Mouse (Mus musculus): ENCODE measurements around the gene Styxl1. TPM values are rescaled to one million over a fixed set of nuclear protein-coding genes. Genes with fewer than 3 reads are reported as not detected.
A peak's percentile ranks its signal among the peaks of the same experiment; 100 is the strongest.

Gene Styxl1
- total and polyA plus RNA-seq, 3 experiments, result 0.17 TPM; not detected in 2

DNA sequence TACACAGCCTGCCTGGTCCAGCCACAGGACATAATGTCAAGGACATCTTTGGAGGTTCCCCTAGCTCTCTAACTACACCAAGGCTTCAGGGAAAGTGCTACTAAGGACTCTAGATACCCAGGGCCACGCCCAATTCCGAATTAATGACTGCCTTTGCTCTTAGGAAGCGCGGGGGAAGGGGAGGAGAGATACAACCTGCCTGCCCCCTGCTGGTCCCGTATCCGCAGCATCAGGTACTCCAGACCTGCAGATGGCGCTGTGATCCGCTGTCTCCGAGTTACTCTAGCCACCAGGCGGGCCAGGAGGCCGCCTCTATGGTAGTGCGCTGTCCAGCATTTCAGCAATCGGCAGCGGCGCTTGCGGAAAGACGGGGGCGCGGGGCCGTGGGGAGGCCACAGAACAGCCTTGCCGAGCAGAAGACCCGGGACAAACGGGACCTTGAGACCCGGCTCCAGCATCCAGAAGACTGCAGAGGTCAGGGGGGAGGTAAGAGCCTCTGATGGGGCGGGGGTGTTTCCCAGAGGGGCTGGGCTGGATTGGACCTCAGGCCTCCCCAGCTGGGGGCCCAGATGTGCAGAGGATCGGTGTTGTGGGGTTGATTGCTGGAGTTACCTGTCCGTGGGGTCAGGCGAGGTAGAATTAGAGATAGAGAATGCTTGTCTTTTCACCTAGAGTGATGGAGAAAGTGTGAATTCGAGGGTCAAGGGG lies 28.5 kb upstream of the Styxl1 start, which contains the start of gene Srrm3 (continued):
- TF ChIP-seq EP300 (IDR thresholded peaks at IDR 0.05; ENCODE audit: low read depth in 1 of 2, low read length in 2 of 2), result no peak
- no peak for TF ChIP-seq NRF1 (IDR thresholded peaks at IDR 0.05; ENCODE audit: insufficient read depth, low read depth, low read length, poor library complexity, severe bottlenecking)
- no peak for TF ChIP-seq BHLHE40 (IDR thresholded peaks at IDR 0.05; ENCODE audit: borderline replicate concordance, low read depth, low read length)
- TF ChIP-seq SMC3 (IDR thresholded peaks at IDR 0.05; ENCODE audit: low read depth, low read length), result peak; percentile 77
- TF ChIP-seq GABPA (IDR thresholded peaks at IDR 0.05; ENCODE audit: low read depth, low read length), result peak; percentile 85; the same call in 1 of the 2 replicates
- peak; percentile 86 for TF ChIP-seq MXI1 (IDR thresholded peaks at IDR 0.05; ENCODE audit: low read depth, low read length)
- TF ChIP-seq CHD2 (IDR thresholded peaks at IDR 0.05; ENCODE audit: low read length), result no peak
- 0 out of 2 replicates have a peak, but pooled peaks have one; percentile 40 for TF ChIP-seq TBP (IDR thresholded peaks at IDR 0.05; ENCODE audit: low read depth, low read length)

DNA sequence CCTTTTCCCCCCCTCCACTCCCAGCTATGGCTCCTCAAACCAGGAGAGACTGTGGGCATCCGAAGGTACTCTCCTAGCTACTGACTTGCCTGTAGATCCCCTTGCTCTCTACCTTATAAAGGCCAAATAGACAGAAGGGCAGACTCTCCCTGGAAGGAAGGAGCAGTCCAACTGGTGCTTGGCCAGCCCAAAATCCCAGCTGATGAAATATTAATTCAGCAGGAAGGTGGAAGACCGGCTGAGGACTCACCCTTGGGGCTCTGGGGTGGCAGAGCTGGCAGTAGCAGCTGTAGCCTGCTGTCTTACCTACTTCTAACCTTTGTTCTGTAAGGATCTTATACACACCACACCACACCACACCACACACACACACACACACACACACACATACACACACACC lies 26.6 kb upstream of the Styxl1 start:
- Histone ChIP-seq H3K9ac (ENCODE audit: control insufficient read depth, low read depth, low read length, poor library complexity, severe bottlenecking) (no peak overlapping the region), H3K27me3 (ENCODE audit: control insufficient read depth in 1 of 2, insufficient read depth in 2 of 2, low read length in 2 of 2) (peaks cover 2 to 14% of the 10 kb centered on the region in 2 experiments)

DNA sequence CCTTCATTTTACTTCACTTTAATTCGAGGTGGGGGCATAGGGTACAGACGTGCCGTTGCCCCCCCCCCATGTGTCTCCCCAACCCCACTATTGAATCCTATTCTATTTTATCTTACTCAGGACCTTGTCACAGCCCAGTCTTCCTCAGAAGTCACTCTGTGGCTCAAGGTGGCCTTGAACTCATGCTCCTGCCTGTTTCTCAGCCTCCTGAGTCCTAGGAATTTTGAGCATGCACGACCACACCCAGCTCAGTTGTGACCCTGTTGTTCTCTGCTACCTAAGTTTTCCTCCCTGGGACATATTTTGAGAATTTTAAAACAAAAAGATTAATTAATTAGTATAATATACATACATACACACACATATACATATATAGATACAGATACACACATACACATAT lies 25.5 kb upstream of the Styxl1 start:
- DNase-seq (ENCODE audit: low read depth, low spot score), result no peak
- no peaks in the 10 kb centered on the region for H3K79me2 ChIP-seq (ENCODE audit: control insufficient read depth, insufficient read depth, low read length, poor library complexity)
- H3K9me3 ChIP-seq (replicated peaks; ENCODE audit: insufficient read depth, low read length), result no peaks in the 10 kb centered on the region
- H3K4me3 ChIP-seq (ENCODE audit: control insufficient read depth in 1 of 2, insufficient read depth in 1 of 2, low read depth in 2 of 2, low read length in 2 of 2), result no peak overlapping the region
- TF ChIP-seq MAFK (IDR thresholded peaks at IDR 0.05; ENCODE audit: borderline replicate concordance, low read depth, low read length) (no peak), ZNF384 (IDR thresholded peaks at IDR 0.05; ENCODE audit: low read depth, low read length) (no peak), KAT2A (conservative IDR thresholded peaks at IDR 0.05; ENCODE audit: low read depth, low read length) (no peak), BHLHE40 (IDR thresholded peaks at IDR 0.05; ENCODE audit: borderline replicate concordance, low read depth, low read length) (no peak), ZC3H11A (IDR thresholded peaks at IDR 0.05; ENCODE audit: low read depth, low read length) (no peak), CTCF (IDR thresholded peaks at IDR 0.05 in 2 of 3, conservative IDR thresholded peaks at IDR 0.05 in 1 of 3; ENCODE audit: control insufficient read depth in 1 of 3, insufficient read depth in 1 of 3, low read depth in 2 of 3, low read length in 3 of 3, poor library complexity in 1 of 3, severe bottlenecking in 1 of 3) (no peak), UBTF (IDR thresholded peaks at IDR 0.05; ENCODE audit: borderline replicate concordance, insufficient read depth, low read depth, low read length) (no peak), MAZ (IDR thresholded peaks at IDR 0.05; ENCODE audit: low read depth, low read length) (no peak)
- no peak overlapping the region for H3K27ac ChIP-seq (ENCODE audit: control insufficient read depth, low read depth, low read length)
- no peaks in the 10 kb centered on the region for H3K36me3 ChIP-seq (ENCODE audit: control insufficient read depth in 1 of 2, insufficient read depth in 2 of 2, low read length in 2 of 2)
- H3K4me1 ChIP-seq (ENCODE audit: control insufficient read depth in 1 of 2, insufficient read depth in 2 of 2, low read length in 2 of 2), result no peaks in the 10 kb centered on the region
- no peak overlapping the region for H3K9ac ChIP-seq (ENCODE audit: control insufficient read depth, low read depth, low read length, poor library complexity, severe bottlenecking)
- peaks cover 0 to 8% of the 10 kb centered on the region in 2 experiments; a peak in 2 of 4 replicates for H3K27me3 ChIP-seq (ENCODE audit: control insufficient read depth in 1 of 2, insufficient read depth in 2 of 2, low read length in 2 of 2)

More for the DNA sequence above, 26.6 kb upstream of the Styxl1 start:
- no peaks in the 10 kb centered on the region for H3K36me3 ChIP-seq (ENCODE audit: control insufficient read depth in 1 of 2, insufficient read depth in 2 of 2, low read length in 2 of 2)
- no peak for DNase-seq (ENCODE audit: low read depth, low spot score)
- no peaks in the 10 kb centered on the region for H3K4me1 ChIP-seq (ENCODE audit: control insufficient read depth in 1 of 2, insufficient read depth in 2 of 2, low read length in 2 of 2)
- no peaks in the 10 kb centered on the region for H3K79me2 ChIP-seq (ENCODE audit: control insufficient read depth, insufficient read depth, low read length, poor library complexity)
- no peak overlapping the region for H3K4me3 ChIP-seq (ENCODE audit: control insufficient read depth in 1 of 2, insufficient read depth in 1 of 2, low read depth in 2 of 2, low read length in 2 of 2)
- TF ChIP-seq MXI1 (IDR thresholded peaks at IDR 0.05; ENCODE audit: low read depth, low read length) (no peak), USF1 (IDR thresholded peaks at IDR 0.05; ENCODE audit: low read depth, low read length) (no peak), GABPA (IDR thresholded peaks at IDR 0.05; ENCODE audit: low read depth, low read length) (no peak), JUND (IDR thresholded peaks at IDR 0.05; ENCODE audit: low read depth, low read length) (no peak), ETS1 (IDR thresholded peaks at IDR 0.05; ENCODE audit: low read depth, low read length) (no peak), ZNF384 (IDR thresholded peaks at IDR 0.05; ENCODE audit: low read depth, low read length) (no peak), CTCF (IDR thresholded peaks at IDR 0.05 in 2 of 3, conservative IDR thresholded peaks at IDR 0.05 in 1 of 3; ENCODE audit: control insufficient read depth in 1 of 3, insufficient read depth in 1 of 3, low read depth in 2 of 3, low read length in 3 of 3, poor library complexity in 1 of 3, severe bottlenecking in 1 of 3) (no peak), ZKSCAN1 (IDR thresholded peaks at IDR 0.05; ENCODE audit: low read depth, low read length) (no peak), ELF1 (IDR thresholded peaks at IDR 0.05; ENCODE audit: low read depth, low read length) (no peak), USF2 (IDR thresholded peaks at IDR 0.05; ENCODE audit: borderline replicate concordance in 1 of 2, insufficient read depth in 1 of 2, low read depth in 1 of 2, low read length in 2 of 2) (no peak), UBTF (IDR thresholded peaks at IDR 0.05; ENCODE audit: borderline replicate concordance, insufficient read depth, low read depth, low read length) (no peak), RCOR1 (IDR thresholded peaks at IDR 0.05; ENCODE audit: low read depth, low read length) (no peak), CHD1 (IDR thresholded peaks at IDR 0.05; ENCODE audit: low read depth, low read length) (no peak)
- no peaks in the 10 kb centered on the region for H3K9me3 ChIP-seq (replicated peaks; ENCODE audit: insufficient read depth, low read length)
- no peak overlapping the region for H3K27ac ChIP-seq (ENCODE audit: control insufficient read depth, low read depth, low read length)

All from MEL (cell line).